Mouse (Mus musculus) thymus, postnatal 14 days (tissue): ENCODE results near the gene Trmt112.

Source experiments
- DNase-seq: peaks from one replicate; pipeline ENCODE4 v3.0.0; 2021

The Trmt112 gene

GRCm38 (mm10) chr19:6950613-6951153, 41.2 kb downstream of the Trmt112 start:
- peak; percentile 55 for DNase-seq

GRCm38 (mm10) chr19:6951381-6951968, 42.0 kb downstream of the Trmt112 start:
- peak; percentile 85 for DNase-seq

GRCm38 (mm10) chr19:6951994-6952711, 42.7 kb downstream of the Trmt112 start:
- peak; percentile 65 for DNase-seq

- peak; percentile 53 for DNase-seq
These were observed 43.2 kb downstream of the Trmt112 start for GRCm38 (mm10) chr19:6952712-6953037.

- DNase-seq: peak; percentile 51
These were observed 44.5 kb downstream of the Trmt112 start for GRCm38 (mm10) chr19:6954046-6954445.

GRCm38 (mm10) chr19:6955424-6955823, 45.9 kb downstream of the Trmt112 start:
- DNase-seq: no peak

- DNase-seq: no peak
These were observed 47.0 kb downstream of the Trmt112 start for GRCm38 (mm10) chr19:6956461-6956860.
